Mouse (Mus musculus) embryo, embryonic 11.5 days (tissue): ENCODE data around the gene Olfr464.

ENCODE experiments used
- DNase-seq: peaks from one replicate; pipeline ENCODE4 v3.0.0-alpha.2; 2012; ENCODE audit warnings: low read depth, low spot score

Gene Olfr464

DNA sequence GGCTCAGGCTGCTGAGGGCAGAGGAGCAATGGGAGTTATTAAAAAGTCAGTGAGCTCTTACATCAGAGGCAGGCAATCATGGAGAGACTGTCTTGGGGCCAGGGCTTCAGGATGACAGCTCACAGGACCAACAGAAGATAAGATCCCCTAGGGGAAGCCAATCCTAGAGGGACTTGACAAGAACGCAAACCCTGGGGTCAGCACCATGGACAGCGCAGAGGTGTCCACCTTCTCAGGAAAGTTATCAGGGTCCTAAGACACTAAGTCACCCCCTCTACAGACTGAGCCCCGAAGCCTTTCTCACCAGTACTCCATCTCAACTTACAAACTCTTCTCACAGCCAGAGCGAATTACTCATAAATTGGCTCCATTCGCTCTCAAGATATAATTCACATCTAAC, at the start of gene Olfr464:
TSS of gene Olfr464 (minus strand) at position 2 of the 400 bp plus-strand sequence.
- DNase-seq, result peak; percentile 39

DNA sequence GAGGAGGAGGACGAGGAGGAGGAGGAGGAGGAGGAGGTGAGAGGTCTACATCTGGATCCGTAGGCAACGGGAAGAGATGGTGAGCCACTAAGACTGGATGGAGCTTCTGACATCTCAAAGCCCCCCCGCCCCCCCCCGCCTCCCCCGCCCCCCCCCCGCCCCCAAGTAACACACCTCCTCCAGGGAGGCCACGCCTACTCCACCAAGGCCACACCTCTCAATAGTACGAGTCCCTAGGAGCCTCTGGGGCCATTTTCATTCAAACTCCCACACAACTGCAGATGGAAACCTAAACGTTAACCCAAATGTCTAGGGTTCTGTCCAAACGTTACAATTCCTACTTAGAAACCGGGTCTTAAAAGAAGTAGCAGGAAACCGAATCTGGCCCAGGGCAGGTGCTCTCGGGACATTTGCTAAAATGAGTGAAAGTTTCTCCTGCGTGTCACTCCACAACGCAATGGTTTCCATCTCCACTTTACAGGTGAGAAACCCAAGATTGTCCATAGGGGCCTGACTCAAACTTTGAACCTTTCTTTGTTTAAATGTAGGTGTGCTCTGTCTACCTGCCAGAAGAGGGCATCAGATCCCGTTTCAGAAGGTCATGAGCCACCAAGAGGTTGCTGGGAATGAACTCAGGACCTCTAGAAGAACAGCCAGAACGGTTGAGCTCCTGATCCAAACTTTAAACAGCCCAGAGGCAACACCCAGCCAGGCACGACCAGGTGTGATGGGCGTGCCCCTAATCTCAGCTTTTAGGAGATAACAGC, 47.8 kb upstream of the Olfr464 start:
- DNase-seq, result no peak

DNA sequence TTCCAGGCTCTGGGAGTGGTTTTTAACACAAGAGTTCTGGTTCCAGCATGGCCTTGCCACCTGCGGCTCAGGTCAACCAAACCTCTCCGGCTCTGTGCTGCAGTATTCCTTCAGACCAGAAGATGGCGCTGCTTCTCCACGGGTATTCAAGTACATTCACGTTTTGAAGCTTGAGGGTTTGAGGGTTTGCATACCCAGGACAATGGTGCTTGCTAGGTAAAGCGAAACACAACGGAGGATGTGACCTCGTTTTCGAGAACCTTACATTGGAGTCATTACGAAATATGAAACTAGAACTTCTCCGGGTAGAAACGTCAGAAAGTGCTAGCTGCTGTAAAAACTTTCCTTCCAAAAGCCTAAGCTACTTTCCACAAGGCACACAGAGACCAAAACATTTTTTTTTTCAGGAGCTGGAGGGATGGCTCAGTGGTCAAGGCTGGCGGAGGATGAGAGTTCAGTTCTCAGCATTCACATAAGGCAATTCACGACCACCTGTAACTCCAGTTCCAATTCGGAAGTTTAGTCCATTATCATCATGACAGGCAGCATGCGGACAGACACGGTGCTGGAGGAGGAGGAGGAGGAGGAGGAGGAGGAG, 47.0 kb upstream of the Olfr464 start:
- peak; percentile 79 for DNase-seq

DNA sequence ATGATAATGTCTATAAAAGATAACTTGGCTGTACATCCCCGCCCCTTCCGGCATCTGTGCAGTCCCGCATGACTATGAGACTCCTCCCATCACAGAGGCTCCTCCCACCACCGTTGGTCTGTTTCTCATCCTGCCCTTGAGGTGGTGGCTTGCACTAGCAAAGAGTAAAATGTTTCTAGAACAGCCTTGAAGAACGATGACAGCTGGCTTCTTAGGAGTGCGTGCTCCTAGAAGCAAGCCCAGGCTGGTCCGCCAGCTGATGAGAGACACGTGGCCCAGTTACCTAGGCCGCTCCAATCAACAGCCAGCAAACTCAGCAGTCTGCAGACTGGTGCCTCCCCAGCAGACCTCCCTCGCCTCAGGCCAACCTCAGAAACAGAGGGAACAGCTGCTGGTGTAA, 45.4 kb upstream of the Olfr464 start:
- DNase-seq, result no peak

DNA sequence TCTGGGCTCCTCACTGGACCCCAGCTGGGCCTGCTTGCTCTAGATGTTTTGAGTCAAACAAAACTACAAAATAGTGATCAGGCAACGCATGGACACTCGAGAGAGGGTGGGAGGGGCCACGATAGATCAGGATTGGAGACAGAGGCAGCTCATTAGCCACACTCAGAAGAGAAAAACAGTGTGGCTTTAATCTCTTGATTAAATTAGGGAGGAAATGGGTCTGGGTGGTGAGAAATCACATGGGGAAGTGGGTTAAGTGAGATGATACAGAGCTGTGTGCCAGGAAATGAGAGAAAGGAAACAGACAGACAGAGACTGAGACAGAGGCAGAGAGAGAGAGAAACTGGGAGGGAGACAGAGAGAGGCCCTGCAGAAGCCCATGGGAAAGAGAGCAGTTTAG, 44.5 kb upstream of the Olfr464 start:
- no peak for DNase-seq

DNA sequence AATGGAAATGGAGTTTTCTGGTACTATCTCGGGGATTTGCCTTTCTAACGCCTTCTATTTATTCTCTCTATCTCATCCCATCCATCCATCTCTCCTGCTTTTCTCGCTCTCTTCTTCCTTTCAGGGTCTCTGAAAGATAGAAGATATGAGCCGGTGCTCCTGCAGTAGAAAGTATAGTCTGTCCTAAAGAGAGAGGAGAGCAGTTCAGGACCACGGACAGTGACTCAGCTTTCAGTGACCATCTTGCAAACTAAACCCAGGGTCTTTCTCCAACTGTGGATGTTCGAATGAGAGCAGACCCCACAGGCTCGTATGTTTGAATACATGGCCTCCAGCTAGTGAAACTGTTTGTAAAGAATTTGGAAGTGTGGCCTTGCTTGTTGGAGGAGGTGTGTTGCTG, 36.3 kb upstream of the Olfr464 start:
- DNase-seq, result no peak

DNA sequence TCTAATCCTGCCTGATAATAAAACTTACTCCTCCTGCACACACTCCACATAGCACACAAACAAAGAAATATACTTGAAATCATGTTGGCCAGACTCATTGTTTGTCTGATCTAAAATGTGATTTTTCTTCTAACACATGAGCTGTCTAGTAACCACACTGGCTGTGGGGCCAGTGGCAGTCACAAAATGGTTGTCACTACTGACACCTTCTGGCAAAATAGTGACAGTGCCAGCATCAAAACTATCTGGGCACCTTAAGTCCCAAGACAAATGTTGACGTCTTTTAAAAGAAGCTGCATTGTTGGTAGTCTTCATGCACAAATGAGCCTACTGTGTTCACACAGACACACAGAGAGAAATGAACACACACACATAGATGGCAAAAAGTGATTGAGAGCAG, 34.4 kb upstream of the Olfr464 start:
- DNase-seq, result no peak

DNA sequence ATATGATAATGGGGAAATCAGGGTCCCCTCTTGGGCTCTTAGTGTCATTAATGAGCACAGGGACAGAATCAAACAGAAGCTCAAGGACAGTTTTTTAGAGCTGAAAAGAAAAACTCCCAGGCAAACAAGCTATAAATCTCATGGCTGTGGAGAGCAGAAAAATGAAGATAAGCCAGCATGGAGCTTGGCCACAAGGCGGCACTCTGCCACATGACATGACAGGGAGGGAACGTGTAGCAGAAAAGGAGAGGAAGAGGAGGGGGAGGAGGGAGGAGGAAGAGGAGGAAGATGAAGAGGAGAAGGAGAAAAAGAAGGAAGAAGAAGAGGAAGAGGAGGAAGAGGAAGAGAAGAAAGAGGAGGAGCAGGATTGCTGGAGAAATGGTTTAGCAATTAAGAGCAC, 29.2 kb upstream of the Olfr464 start:
- no peak for DNase-seq

DNA sequence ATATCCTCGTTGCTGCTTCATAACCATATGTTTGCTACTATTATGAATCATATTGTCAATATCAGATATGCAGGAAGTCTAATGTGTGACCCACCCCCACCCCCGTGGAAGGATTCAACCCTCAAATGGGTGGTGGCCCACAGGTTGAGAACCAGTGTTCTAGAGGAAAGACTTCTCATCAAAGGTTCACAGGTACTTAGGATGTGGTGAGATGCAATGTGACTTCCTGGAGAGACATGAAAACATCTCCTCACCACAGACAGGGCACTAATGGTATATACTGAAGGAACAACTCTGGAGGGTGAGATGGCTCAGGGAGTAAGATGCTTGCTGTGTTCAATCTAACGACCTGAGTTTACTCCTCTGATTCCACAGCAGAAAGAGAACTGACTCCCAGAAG, 14.7 kb upstream of the Olfr464 start:
- no peak for DNase-seq

DNA sequence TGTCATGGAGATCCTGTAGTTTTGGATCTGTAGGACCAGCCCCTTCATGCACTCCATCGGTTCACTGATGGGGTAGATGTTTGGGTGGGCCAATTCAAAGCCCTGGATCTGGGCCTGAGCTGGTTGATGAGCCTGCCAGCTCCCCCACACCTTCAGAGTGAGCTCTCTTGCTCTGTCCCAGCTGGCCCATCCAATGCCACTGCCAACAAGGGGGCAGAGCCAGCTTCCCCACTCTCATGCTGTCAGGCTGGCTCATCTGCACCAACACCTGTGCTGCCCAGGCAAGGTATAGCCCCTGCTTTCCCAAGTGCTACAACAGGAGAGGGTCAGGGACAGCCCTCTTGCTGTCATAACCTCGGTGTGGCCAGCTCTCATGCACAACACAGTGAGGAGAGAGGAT, 13.0 kb upstream of the Olfr464 start:
- no peak for DNase-seq

DNA sequence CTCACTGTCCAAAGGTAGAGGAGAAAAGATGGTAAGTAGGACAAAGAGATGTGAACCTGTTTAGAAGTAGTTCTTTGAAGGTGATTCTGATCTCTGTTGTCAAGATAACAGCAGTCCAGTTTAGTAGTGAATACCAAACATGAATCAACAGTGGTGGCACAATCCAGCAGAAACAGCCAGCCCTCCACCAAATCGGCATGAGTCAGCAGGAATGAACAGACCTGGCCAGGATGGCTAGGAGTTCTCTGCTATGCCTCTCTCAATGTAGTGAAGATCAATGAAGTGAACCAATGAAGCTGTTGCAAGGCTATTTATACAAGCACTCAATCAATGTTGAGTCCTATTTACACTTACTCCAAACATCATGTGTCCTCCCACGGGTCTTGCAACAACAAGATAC, 9.6 kb upstream of the Olfr464 start:
- no peak for DNase-seq

DNA sequence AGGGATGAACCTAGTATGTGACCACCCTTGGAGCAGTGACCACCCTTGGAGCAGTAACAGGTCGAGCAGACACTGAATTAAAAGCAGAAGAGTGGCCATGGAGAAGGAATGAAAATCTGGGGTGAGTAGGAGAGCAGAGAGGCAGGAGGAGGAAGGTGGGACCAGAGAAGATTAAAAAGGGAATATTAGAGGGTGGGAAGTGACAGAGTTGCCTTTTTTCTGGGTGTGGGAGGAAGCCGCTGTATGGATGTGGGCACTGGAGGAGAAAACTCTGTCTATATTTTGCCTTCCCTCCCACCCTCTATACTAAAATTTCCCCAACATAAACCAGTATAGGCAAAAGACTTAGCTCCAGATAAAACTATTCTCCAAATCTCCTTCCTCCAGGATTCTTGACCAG, 466 bp downstream of the Olfr464 start:
- DNase-seq, result no peak

DNA sequence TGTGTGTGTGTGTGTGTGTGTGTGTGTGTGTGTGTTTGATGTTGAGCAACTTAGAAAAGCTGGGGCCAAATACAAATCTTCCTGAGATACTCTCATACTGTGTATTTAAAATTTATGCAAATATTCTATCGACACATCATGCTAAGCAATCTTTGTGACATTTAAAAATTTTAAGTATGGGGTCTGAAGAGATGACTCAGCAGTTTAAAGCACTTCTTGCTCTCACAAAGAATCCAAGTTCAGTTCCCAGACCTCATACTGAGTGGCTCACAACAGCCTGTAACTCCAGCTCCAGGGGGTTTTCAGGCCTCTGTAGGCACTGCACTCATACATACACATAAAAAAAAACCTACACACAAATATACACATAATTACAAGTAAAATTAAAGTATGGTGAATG, 4.8 kb downstream of the Olfr464 start:
- no peak for DNase-seq

DNA sequence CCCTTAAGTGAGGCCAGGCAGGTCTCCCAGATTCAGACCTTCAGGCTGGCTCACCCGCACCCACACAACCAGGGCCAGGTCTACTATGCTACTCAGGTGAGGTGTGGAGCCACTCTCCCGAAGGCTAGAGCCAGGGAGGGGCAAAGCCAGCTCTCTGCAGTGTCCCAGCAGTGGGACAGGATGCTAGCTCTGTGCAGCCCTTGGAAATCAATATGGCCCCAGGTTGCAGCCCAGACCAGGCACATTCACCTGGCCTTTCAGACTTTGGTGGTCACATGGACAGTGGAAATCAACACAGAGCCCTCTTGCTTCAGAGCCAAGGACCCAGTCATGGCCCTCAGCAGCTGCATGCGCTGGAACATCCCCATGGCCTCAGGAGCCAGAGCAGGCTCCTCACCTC, 16.4 kb downstream of the Olfr464 start:
- DNase-seq, result no peak

DNA sequence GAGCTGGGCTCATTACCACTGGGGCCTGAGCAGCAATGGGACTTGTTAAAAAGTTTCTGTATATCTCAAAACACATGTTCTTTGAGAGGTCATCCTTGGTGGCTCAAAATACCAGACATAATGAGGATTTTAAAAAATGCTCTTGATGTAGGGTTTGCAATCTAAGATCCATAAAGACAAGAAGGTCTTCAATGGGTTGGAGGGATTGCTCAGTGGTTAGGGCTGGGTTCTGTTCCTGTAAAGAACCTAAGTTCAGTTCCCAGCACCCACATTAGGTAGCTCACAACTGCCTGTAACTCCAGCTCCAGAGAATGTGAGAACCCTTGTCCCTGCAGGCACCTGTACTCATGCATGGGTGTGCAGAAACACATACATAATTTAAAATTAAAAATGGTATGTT, 23.5 kb downstream of the Olfr464 start, which contains the start of gene Olfr463:
TSS of gene Olfr463 (minus strand) at position 101 of the 400 bp plus-strand sequence.
- no peak for DNase-seq

DNA sequence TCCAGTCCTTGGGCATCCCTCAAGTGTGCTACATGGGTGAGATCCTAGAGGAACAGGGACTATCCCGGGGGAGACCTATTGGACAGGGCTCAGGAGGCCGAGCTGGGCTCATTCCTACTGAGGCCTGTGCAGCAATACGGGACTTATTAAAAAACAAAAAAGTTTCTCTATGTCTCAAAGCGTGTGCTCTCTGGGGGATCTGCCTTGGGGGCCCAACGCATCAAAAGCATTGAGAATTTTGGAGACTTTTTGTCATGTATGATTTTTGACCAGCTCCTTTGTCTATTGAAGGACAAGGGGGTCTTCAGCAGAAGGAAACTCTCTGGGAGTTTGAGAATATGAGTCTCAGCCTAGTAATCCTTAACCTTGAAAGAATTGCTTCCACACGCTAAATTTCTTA, 28.6 kb downstream of the Olfr464 start, which contains the start of gene Olfr462:
TSS of gene Olfr462 (minus strand) at position 101 of the 400 bp plus-strand sequence.
- DNase-seq, result no peak

DNA sequence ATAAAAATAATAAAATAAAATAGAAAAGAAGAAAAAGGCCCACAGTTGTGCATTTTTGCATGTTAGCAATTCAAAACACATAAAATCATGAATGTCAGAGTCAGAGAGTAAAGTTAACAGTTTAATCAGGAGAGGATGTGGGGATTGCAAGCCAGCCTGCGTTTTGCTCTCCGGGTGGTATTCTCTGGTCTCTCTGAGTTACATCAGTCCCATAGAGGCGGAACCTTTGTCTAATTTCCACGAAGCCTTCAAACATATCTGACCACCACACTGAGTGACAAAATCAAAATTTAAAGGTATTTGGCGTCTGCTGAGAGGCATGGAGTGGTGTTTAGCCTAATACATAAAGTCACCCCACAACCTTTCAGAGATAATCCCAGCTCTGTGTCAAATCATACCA, 35.9 kb downstream of the Olfr464 start:
- no peak for DNase-seq

DNA sequence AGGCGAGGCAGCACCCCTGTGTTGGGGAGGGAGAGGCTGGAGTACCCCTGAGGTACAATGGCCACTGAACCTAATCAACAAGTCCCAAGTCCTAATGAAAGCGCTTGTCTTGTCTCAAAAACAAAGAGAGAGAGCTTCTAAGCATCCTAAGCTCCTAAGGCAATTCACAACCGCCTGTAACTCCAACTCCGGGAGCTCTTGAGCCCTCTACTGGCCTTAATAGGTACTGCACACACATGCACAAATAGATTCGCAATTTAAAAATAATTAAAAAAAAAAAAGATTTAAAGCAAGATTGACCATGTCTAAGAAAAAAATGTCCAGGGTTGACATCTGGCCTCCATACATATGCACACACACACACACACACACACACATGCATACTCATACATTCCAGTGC, 37.3 kb downstream of the Olfr464 start:
- DNase-seq, result peak; percentile 8

DNA sequence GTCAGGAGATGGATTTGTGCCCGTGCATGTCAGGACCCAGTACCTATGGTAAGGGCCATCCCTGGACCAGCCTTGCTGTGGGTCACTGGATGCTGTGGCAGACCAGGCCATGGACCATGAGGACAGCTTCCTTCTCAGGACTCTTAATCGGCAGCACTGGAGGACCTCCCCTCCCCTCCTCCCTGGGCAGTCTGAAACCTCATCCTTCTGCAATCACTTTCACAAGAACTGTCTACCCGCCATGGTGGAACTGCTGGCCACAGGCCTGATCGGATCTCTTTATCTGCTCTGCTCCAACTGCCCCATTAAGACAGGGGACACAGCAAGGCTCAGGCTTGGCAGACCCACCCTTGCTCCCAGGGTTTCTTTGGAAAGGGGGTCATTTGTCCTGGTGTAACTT, 39.1 kb downstream of the Olfr464 start:
- no peak for DNase-seq

DNA sequence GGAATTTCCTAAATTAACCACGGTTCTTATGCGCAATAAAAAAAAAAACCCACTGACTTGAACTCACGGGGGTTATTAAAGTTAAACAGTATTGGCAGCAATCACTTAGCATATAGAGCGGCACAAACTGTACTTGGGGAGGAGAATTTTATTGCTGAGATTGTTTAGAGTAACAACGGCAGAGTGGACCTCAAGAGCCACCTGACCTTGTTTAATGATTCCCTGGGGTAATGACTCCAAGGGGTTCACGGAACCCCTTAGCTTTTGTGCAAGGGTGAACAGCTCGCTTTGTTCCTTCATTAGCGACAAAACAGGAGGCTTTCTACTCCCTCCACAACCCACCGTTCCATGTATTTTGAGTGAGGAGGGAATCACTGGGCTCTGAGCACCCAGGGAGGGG, 40.9 kb downstream of the Olfr464 start:
- DNase-seq, result no peak

DNA sequence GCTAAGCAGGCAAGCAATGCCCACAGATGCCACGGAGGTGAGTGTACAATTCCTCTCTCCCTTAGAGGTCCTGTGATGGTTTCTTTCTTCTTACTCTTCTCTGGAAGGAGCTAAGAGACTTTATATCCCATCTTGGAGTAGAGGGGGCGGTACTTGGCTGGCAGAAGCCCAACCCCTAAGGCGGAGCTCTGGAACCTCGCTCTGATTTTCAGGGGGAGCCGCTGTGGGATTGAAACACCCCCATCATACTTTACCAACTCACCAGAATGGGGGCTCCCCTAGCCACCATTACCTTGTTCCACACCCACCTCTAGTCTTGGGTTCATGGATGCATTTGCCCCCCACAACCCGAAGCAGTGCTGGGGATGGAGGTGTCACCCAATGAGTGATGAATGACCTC, 45.3 kb downstream of the Olfr464 start, which contains the start of gene Epx:
TSS of gene Epx (minus strand) at position 101 of the 400 bp plus-strand sequence.
- no peak for DNase-seq

DNA sequence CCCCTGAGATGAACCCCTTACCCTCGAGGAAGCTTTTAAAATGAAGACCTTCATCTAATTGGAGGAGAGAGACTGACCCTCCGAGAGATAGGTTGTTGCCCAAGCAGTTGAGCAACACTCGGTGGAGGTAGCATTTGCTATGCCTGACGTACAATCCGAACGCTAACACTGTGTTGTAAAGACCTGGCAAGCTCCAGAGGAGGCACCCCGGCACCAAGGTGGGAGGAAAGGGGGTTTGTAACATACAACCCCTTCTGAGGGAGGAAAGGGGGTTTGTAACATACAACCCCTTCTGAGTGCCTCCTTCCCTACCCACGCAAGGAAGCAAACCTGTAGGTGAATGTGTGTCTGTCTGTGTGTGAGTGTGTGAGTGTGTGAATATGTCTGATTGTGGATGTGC, 49.0 kb downstream of the Olfr464 start:
- no peak for DNase-seq

DNA sequence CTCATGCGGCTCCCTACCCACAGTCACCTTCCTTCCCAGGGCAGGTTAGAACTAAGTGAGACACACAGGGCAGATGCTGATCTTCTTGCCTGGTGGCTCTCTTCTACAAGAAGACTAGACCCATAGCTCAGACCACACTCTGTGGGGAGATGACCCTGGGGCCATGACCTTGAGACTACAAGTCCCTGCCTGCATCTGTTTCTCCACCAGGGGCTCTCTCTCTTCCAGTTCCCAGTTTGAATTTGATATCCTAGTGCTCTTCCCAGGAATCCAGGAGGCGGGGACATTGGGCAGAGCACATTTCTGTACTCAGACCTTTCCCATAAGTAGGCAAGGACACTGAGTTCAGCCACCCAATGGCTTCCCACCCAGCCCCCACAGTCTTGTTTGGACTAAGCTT, 50.7 kb downstream of the Olfr464 start:
- no peak for DNase-seq
